Mouse (Mus musculus): ENCODE data around the gene Pttg1ip.

- TF ChIP-seq TCF12 (IDR thresholded peaks at IDR 0.05; ENCODE audit: insufficient read depth, poor library complexity, severe bottlenecking) = no peak
- TF ChIP-seq POLR2A (IDR thresholded peaks at IDR 0.05; ENCODE audit: insufficient read length, low read depth) = no peak
These were observed 46.0 kb downstream of the Pttg1ip start for GRCm38 (mm10) chr10:77627497-77627896.

Measured in myocyte (in vitro differentiated cells).